Mouse (Mus musculus): ENCODE measurements around the gene Vmn2r79. TPM values are rescaled to one million over a fixed set of nuclear protein-coding genes. Genes with fewer than 3 reads are reported as not detected.
"Not testable (repeated sequence)": the region's sequence is repeated elsewhere in the genome, so short reads cannot be mapped to it uniquely, and the experiment has no call there.

The Vmn2r79 gene
- not detected in 2 replicates for polyA plus RNA-seq (2016; fragmentation: Nextera tagmentation; extraction: Ambion mirVana)

GRCm38 (mm10) chr7:86995815-86996214, at the start of gene Vmn2r79:
TSS of gene Vmn2r79 (plus strand) at chr7:86996115.
- H3K9ac ChIP-seq; H3K27me3 ChIP-seq (replicated peaks); H3K4me2 ChIP-seq (replicated peaks); H3K36me3 ChIP-seq; H3K4me1 ChIP-seq; H3K4me3 ChIP-seq; ATAC-seq (ENCODE audit: low FRiP score, low read depth); H3K27ac ChIP-seq; H3K9me3 ChIP-seq: not testable (repeated sequence)
- 85% methylated on average over 1 of the region's 1 CpGs for WGBS

- no peak overlapping the region for H3K4me3 ChIP-seq
- H3K27ac ChIP-seq: no peak overlapping the region
- H3K9me3 ChIP-seq: no peaks in the 10 kb centered on the region
- no peak for ATAC-seq (ENCODE audit: low FRiP score, low read depth)
- no peak overlapping the region for H3K4me2 ChIP-seq (replicated peaks)
- H3K4me1 ChIP-seq: no peaks in the 10 kb centered on the region
- H3K9ac ChIP-seq: no peak overlapping the region
- H3K27me3 ChIP-seq (replicated peaks): no peaks in the 10 kb centered on the region
- no peaks in the 10 kb centered on the region for H3K36me3 ChIP-seq
- 77% methylated on average over 1 of the region's 1 CpGs for WGBS
Observed at GRCm38 (mm10) chr7:86994700-86995099, 1.2 kb upstream of the Vmn2r79 start.

- not testable (repeated sequence) for H3K4me1 ChIP-seq; H3K4me2 ChIP-seq (replicated peaks); H3K9ac ChIP-seq; H3K4me3 ChIP-seq; H3K27ac ChIP-seq; H3K36me3 ChIP-seq; ATAC-seq (ENCODE audit: low FRiP score, low read depth); H3K9me3 ChIP-seq; H3K27me3 ChIP-seq (replicated peaks)
Observed at GRCm38 (mm10) chr7:87026486-87026885, 30.6 kb downstream of the Vmn2r79 start.

GRCm38 (mm10) chr7:87063576-87063975, 67.7 kb downstream of the Vmn2r79 start:
- WGBS: 84% methylated on average over 4 of the region's 4 CpGs
- Histone ChIP-seq H3K4me3 (no peak overlapping the region), H3K36me3 (no peaks in the 10 kb centered on the region), H3K9me3 (no peaks in the 10 kb centered on the region), H3K9ac (no peak overlapping the region), H3K27ac (no peak overlapping the region), H3K27me3 (replicated peaks) (no peaks in the 10 kb centered on the region), H3K4me2 (replicated peaks) (no peak overlapping the region), H3K4me1 (no peaks in the 10 kb centered on the region)
- no peak for ATAC-seq (ENCODE audit: low FRiP score, low read depth)

Other genes with a start within 250 kb of the Vmn2r79 start
- 0.43 and 0.53 TPM in 2 replicates for gene Folh1, start 220.2 kb upstream of the Vmn2r79 start, polyA plus RNA-seq (2016; fragmentation: Nextera tagmentation; extraction: Ambion mirVana)
- not detected in 2 replicates for gene Vmn2r77, start 201.1 kb upstream of the Vmn2r79 start, polyA plus RNA-seq (2016; fragmentation: Nextera tagmentation; extraction: Ambion mirVana)
- gene Vmn2r78, start 81.0 kb upstream of the Vmn2r79 start, polyA plus RNA-seq (2016; fragmentation: Nextera tagmentation; extraction: Ambion mirVana): not detected in 2 replicates
- gene Nox4, start 250.0 kb downstream of the Vmn2r79 start, polyA plus RNA-seq (2016; fragmentation: Nextera tagmentation; extraction: Ambion mirVana): 3.0 and 3.4 TPM in 2 replicates